Mouse (Mus musculus): ENCODE data around the gene Prss57.
A peak's percentile ranks its signal among the peaks of the same experiment; 100 is the strongest.

Prss57 gene

DNA sequence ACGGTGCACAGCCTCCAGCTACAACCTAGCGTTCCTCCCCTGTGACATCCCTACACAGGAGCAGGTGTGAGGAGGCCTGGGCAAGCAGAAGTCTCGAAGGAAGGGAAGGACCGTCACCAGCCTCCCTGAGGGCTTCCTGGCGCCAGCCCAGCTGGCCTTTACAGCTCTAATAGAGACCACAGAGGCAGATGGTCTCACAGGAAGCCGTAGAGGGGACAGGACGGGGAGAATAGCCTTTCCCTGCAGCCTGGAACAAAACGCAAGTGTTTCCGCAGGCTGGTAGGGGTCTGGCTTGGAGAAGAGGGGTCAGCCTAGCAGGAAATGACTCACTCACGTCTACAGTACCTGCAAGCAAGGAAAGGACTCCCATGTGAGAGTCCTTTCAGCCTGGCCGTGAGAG lies 17.1 kb upstream of the Prss57 start:
- DNase-seq (ENCODE audit: low spot score): no peak

DNA sequence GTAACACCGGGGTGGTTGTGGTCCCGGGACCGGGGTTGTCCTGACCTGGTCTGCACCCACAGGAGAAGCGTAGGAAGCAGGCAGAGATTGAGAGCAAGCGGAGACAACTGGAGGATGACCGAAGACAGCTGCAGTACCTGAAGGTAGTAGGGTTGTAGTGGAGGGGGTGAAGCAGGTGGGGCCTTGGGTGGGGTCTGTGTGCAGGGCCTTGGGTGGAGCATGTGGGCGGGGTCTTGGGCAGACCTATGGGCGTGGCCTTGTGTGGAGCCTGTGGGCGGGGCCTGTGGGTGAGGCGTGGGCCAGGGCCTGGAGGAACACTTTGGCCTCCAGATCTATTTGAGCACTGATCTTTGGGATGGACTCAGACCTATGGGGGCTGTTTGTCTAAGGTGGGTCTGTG lies 16.2 kb upstream of the Prss57 start:
- DNase-seq (ENCODE audit: low spot score): no peak

DNA sequence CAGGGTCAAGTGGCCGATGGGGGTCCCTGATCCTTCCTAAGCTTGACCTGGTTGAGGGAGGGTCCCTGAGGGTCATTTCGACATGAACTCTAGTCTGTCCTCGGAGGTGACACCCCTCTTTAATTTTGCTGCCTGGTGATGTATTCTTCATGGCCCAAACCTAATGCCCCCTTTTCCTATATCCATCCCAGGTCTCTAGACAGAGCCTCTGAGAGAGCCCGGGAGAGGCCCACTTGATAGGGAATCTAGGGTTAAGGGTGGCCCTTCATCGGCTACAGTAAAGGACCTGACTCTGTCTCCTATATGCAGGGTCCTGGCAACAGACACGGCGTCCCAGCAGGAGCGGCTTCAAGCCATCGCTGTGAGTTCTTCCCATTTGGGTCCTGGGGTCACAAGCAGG lies 15.6 kb upstream of the Prss57 start:
- no peak for DNase-seq (ENCODE audit: low spot score)

- DNase-seq (ENCODE audit: low spot score): no peak
These were observed 14.9 kb upstream of the Prss57 start for GRCm38 (mm10) chr10:79805636-79806035.

GRCm38 (mm10) chr10:79803716-79804323 lies 13.1 kb upstream of the Prss57 start:
- DNase-seq (ENCODE audit: low spot score): peak; percentile 82

- peak; percentile 52 for DNase-seq (ENCODE audit: low spot score)
These were observed 11.7 kb upstream of the Prss57 start for GRCm38 (mm10) chr10:79802331-79802971.

GRCm38 (mm10) chr10:79801837-79802236 lies 11.1 kb upstream of the Prss57 start:
- peak; percentile 56 for DNase-seq (ENCODE audit: low spot score)

DNA sequence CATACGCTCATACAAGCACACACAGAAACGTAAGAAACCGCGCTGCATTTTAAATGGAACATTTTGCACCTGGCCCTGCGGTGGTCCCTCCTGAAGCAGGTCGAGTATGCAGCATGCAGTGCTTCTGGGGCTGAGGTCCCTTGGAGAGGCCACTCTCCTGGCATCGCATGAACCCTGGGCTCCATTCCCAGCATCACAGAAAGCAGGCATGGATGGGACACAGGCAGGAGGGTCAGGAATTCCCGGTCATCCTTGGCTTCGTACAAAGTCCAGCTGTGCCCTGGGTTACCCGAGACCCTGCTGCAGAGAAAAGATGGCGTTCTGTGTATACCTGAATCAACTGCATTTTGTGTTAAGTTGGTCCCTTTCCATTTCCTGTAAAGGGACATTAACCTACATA lies 9.7 kb upstream of the Prss57 start:
- DNase-seq (ENCODE audit: low spot score): no peak

- no peak for DNase-seq (ENCODE audit: low spot score)
These were observed 7.6 kb upstream of the Prss57 start for GRCm38 (mm10) chr10:79798289-79798928.

- no peak for DNase-seq (ENCODE audit: low spot score)
These were observed 6.6 kb upstream of the Prss57 start for GRCm38 (mm10) chr10:79797326-79797725.

DNA sequence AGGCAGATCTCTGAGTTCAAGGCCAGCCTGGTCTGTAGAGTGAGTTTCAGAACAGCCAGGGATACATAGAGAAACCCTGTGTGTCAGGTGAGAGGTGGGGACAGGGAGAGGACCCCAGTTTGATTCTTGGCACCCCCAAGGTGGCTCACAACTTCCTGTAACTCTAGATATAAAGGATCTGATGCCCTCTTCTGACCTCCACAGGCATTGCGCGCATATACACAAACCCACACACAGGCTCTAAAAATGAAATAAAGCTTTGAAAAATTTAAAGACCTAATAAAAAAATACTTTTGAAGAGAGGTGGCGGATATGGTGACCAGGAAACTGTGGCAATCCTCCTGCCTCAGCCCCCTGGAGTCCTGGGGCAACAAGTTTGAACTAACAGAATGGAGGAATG lies 5.1 kb upstream of the Prss57 start:
- DNase-seq (ENCODE audit: low spot score): no peak

DNA sequence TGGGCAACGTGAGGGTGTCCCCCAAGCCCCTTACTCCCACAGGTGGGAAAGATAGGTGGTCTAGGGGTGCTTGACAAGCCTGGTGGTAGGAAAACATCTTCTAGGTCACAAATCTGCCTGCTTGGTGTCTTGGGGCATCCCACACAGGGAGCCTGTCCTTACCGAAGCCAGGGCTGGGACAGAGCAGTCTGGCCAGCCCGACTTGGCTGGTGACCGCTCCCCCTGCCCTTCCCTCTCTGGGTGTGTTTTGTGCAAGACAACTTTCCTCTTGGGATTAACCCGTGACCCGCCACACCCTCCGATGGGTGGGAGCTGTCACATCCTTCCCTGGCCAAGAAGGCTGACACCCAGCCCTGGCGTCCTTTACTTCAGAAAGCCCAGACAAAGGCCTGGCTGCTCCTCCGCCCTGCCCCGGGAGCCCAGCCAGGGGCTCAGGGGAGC lies 3.8 kb upstream of the Prss57 start:
- peak; percentile 93 for DNase-seq (ENCODE audit: low spot score)

DNA sequence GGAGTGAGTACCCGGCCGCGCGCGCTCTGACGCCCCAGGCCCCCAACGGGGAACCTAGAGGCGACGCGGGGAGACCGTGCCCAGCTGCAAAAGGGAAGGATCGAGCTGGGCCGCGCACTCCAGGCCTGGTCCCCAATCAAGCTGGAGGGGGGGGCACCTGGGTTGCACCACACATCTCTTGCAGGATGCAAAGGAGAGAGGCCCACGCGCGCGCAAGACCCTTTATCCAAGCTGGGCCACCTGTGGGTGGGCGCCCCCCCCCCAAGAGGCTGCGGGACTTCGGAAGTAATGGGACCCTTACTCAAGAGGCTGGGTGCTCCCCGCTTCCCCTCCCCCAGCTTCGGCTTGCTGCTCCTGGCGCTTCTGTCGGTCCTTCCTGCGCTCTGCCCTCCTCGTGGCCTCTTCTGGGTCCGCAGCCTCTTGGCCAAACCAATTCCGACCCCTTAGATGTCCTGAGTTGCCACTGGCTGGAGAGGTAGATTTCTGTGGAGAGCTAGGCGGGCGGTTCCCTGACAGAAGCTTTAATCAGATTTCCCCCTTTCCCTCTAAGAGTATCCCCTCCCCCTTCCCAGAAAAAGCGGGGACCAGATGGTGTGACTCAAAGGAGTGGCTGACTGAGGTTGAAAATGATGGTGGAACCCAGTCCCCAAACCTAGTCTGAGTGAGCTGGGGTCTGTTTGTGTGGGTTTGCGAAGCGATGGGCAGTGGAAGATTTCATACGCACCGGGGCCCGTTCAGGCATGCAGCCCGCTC lies 3.2 kb upstream of the Prss57 start:
- peak; percentile 62 for DNase-seq (ENCODE audit: low spot score)

DNA sequence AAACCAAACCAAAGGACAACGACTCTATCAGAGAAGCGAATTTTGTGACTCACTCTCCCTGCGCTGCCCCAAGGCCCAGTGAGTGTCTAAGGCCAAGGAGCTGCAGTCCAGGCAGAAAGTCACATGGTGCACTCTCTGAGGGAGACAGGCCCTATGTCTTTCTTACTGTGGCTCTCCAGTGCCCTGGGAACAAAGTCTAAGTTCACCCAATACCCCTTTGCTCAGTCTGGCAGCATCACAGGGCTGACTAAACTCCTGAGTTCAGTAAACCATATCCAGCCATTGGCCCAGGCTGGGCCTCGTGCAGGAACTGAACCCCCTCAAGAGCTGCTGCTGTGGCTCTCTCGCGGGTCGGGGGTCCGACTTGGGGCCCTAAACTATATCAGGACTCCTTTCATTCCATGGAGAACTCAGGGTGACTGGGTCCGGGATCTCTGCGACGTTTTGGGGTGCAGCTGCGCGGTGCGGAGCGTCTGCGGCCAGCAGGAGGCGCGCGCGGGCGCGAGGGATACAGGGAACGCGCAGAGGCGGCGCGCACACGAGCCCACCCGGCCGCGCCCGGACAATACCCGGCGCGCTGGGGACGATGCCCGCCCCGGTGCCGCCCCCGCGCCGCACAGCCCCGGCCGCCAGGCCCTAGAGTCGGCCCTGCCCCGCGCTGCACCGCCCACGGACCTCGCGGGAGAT lies 2.4 kb upstream of the Prss57 start, which contains the start of gene Palm:
TSS of gene Palm (plus strand) at position 522 of the 687 bp plus-strand sequence.
- DNase-seq (ENCODE audit: low spot score): peak; percentile 86

DNA sequence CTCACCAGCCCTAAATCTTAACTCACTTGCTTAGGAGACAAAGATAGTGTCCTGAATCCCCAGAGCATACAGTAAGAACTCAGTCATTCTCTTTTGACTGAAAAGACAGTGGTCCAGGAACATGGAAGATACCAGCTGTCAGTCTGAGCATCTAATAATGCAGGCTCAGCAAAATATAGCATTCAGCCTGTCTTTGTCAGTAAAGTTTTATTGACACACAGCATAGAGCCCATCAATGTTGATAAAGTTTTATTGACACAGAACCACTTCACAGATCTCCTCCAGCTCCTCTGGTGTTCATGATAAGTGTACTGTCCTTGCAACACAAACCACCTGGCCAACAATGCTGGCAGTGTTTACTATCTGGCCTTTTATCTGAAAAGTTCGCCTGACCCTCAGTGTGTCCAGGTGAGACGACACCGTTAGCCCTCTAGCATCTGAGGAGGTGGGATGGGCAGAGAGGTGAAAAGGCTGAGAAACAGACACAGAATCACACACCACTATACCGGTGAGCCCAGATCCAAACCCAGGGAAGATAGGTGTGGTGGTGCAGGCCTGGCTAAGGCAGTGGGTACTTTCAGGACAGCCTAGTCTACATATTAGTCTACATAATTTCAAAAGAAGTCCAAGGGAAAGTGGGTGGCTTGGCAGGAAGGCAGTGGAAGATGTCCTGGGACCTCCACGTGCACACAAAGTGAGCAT lies 1.7 kb upstream of the Prss57 start:
- DNase-seq (ENCODE audit: low spot score): no peak

DNA sequence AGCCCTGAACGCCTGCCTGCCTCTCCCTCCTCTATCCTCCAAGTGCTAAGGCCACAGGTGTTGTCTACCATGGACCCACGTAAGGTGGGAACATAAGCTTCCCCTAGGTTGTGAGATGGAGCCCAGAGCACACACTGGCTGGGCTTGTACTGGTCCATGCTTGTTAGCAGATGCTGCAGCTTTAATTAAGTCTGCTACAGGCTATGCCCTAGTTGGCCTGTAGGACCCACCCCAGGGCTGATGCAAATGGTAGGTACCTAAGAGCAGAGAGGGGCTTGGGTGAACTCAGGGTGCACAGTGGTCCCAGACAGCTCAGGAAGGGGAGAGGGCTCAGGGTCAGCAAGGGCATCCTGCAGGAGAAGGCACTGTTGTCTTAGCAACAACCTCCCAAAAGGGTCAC lies 1.2 kb downstream of the Prss57 start:
- no peak for DNase-seq (ENCODE audit: low spot score)

- DNase-seq (ENCODE audit: low spot score): peak; percentile 84
These were observed 2.2 kb downstream of the Prss57 start for GRCm38 (mm10) chr10:79788386-79789158.

DNA sequence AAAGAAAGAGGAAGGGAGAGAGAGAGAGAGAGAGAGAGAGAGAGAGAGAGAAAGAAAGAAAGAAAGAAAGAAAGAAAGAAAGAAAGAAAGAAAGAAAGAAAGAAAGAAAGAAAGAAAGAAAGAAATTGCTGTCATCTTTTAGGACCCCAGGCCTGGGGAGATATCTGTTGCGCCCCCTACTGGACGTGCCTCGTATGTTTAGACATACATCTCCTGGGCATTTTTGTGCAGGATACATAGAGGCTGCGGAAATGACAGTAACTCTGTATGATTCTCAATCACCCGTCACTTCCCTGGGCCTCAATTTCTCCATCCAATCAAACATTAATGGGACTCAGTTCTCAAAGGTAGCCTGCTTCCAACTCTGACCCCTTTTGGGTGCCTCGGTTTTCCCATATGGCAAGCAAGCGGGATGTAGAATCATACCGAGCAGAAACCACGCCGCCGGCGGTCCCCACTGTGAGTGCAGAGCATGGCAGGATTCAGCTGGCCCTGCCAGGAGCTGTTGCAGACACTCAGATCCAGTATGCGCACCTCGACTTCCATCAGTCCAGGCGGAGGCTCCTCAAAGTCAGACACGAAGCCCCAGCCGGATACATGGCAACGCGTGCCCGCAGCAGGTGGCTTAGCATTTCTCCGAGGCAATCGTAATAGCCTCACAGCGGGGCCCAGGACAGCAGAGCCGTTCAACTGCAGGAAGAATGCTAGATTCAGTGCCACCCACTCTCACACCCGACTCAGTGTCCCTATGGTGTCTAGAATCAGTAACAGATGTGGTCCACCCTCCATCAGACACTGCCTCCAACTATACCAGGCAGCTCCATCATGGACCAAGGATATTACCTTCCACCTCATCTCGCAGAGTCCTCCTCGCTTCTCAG lies 6.6 kb downstream of the Prss57 start:
- peak; percentile 67 for DNase-seq (ENCODE audit: low spot score)

GRCm38 (mm10) chr10:79783050-79783449 lies 7.7 kb downstream of the Prss57 start:
- no peak for DNase-seq (ENCODE audit: low spot score)

DNA sequence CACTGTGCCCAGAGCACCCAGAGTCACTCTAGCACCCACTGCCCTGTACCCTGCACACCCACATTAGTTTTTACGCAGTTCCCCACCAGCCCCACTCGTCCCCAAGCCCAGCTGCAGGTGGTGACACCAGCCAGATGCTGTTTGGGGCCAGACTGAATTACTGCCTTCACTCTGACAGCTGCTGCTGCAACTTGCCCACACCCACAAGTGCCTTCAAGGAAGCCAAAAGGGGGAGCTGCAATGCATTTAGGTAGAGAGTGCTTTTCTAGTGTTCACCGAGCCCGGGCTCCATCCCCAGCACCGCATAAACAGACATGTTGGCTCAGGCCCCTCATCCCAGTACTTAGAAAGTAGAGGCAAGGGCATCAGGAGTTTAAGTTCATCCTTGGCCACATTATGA lies 8.8 kb downstream of the Prss57 start:
- no peak for DNase-seq (ENCODE audit: low spot score)
